Comparison of ENCODE assay signal across 16 mouse cellular contexts in the genomic region with DNA sequence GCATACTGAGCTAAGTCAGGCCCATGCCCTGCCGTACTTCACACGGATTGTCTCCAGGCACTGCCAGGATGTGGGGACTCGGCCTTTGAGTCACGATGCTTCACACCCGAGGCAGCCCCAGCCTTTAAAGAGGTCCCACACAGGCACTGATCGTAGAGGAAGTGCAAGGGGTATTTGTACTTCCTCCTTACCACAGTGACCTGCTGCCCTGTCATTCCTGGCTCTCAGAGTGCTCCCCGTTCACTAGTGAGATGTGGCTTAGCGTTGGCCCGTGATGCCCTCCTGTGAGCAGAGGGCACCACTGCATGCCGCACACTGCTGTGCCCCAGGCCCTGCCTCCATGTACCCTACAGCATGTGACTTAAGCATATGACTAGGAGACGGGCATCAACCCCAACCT.
A peak's percentile ranks its signal among the peaks of the same experiment; 100 is the strongest.
DNase-seq lines count a peak whose midpoint lies in the region; ATAC-seq lines count a peak whose summit lies in the region.
"Had no signal": no experiment of that assay in that cellular context is flagged by ENCODE, and none has a peak within 500 bp of the region (broad histone marks: within the 10 kb centered on the region; RNA-seq: fewer than 3 reads in every experiment).

No protein-coding gene starts in this region.

- peaks cover 77% of the 10 kb centered on the region for H3K4me1 ChIP-seq in hindbrain, embryonic 13.5 days (replicated peaks)
- H3K4me1 ChIP-seq in hindbrain, embryonic 16.5 days (ENCODE audit: control insufficient read depth, insufficient read depth, low read depth, low read length): peaks cover 26% of the 10 kb centered on the region

- no peak overlapping the region for H3K4me3 ChIP-seq in hindbrain, embryonic 13.5 days
- H3K4me3 ChIP-seq in hindbrain, embryonic 16.5 days (ENCODE audit: low read length): no peak overlapping the region
- H3K4me3 ChIP-seq: heart, embryonic 13.5 days; hindbrain, embryonic 15.5 days; lung, embryonic 15.5 days; neural tube, embryonic 15.5 days had no signal

- no peaks in the 10 kb centered on the region for H3K27me3 ChIP-seq in hindbrain, embryonic 13.5 days
- H3K27me3 ChIP-seq in hindbrain, embryonic 16.5 days (replicated peaks; ENCODE audit: control insufficient read depth, insufficient read depth, low read length): no peaks in the 10 kb centered on the region
- H3K27me3 ChIP-seq: hindbrain, embryonic 15.5 days; lung, embryonic 15.5 days; neural tube, embryonic 15.5 days had no signal

- no peaks in the 10 kb centered on the region for H3K9me3 ChIP-seq in hindbrain, embryonic 13.5 days
- no peaks in the 10 kb centered on the region for H3K9me3 ChIP-seq in hindbrain, embryonic 16.5 days (ENCODE audit: control insufficient read depth, low read length)
- H3K9me3 ChIP-seq: heart, embryonic 13.5 days; hindbrain, embryonic 15.5 days; lung, embryonic 15.5 days; neural tube, embryonic 15.5 days had no signal

- 88% methylated on average over 11 of the region's 11 CpGs for WGBS in hindbrain, embryonic 13.5 days
- 85% methylated on average over 11 of the region's 11 CpGs for WGBS in hindbrain, embryonic 16.5 days

- H3K36me3 ChIP-seq in hindbrain, embryonic 13.5 days: peaks cover 20% of the 10 kb centered on the region
- H3K36me3 ChIP-seq in hindbrain, embryonic 16.5 days (ENCODE audit: control insufficient read depth, insufficient read depth, low read length): peaks cover 2% of the 10 kb centered on the region; the same call in 1 of the 2 replicates
- H3K36me3 ChIP-seq: hindbrain, embryonic 15.5 days; neural tube, embryonic 15.5 days had no signal

- no peak overlapping the region for H3K4me2 ChIP-seq in hindbrain, embryonic 13.5 days
- no peak overlapping the region for H3K4me2 ChIP-seq in hindbrain, embryonic 16.5 days (ENCODE audit: low read length)
- H3K4me2 ChIP-seq: heart, embryonic 13.5 days; hindbrain, embryonic 15.5 days; lung, embryonic 15.5 days; neural tube, embryonic 15.5 days had no signal

- H3K9ac ChIP-seq in hindbrain, embryonic 13.5 days: 0 out of 2 replicates have a peak overlapping the region, but pooled peaks have one; percentile 1
- H3K9ac ChIP-seq in hindbrain, embryonic 16.5 days (ENCODE audit: low read depth, low read length): no peak overlapping the region; the same call in 1 of the 2 replicates
- H3K9ac ChIP-seq: hindbrain, embryonic 15.5 days; lung, embryonic 15.5 days; neural tube, embryonic 15.5 days had no signal

- DNase-seq in spleen, postnatal 36 days (ENCODE audit: low spot score in 2 of 2): peak; percentile 63 to 71
- DNase-seq in spleen, postnatal 14 days (ENCODE audit: low spot score in 2 of 2): no peak
- peak; percentile 81 for DNase-seq in induced T-regulatory cell, adult 2 months (ENCODE audit: low read depth)
- DNase-seq in thymus, postnatal 25 days: peak; percentile 34
- no peak for DNase-seq in embryo, embryonic 10.5 days (ENCODE audit: low spot score)
- DNase-seq in left cerebral cortex, adult 18-20 months (ENCODE audit: low spot score in 2 of 2): no peak
- DNase-seq: cerebellum, adult 8-10 months; gastrocnemius, postnatal 10 days; kidney, postnatal 4 days; midbrain, embryonic 14.5 days had no signal

- ATAC-seq in hindbrain, embryonic 13.5 days (ENCODE audit: low FRiP score): no peak
- no peak for ATAC-seq in hindbrain, embryonic 16.5 days

- no peak overlapping the region for H3K27ac ChIP-seq in hindbrain, embryonic 13.5 days
- no peak overlapping the region for H3K27ac ChIP-seq in hindbrain, embryonic 16.5 days (ENCODE audit: low read depth, low read length)
- H3K27ac ChIP-seq: heart, embryonic 13.5 days; hindbrain, embryonic 15.5 days; lung, embryonic 15.5 days; neural tube, embryonic 15.5 days had no signal

Comparison
In these comparisons a context has a peak if more than half of its experiments do, and no peak if none do; other contexts are left out.
1. DNase-seq: peak in spleen, postnatal 36 days (2 of 2), induced T-regulatory cell, adult 2 months (single experiment) and thymus, postnatal 25 days (single experiment); none in spleen, postnatal 14 days (0 of 2), embryo, embryonic 10.5 days (single experiment) and left cerebral cortex, adult 18-20 months (0 of 2).